Mouse (Mus musculus) heart, embryonic 11.5 days (tissue): ENCODE results near the gene Pate3. TPM values are rescaled to one million over a fixed set of nuclear protein-coding genes. Genes with fewer than 3 reads are reported as not detected.
"Not testable (repeated sequence)": the region's sequence is repeated elsewhere in the genome, so short reads cannot be mapped to it uniquely, and the experiment has no call there.

Source experiments
- ATAC-seq: fragments of 200-750 bp; cut with Nextera tagmentation; replicated peaks from 2 replicates; pipeline ENCODE4 v1.8.0; 2017; ENCODE audit warnings: moderate library complexity; ENCODE audit not compliant: insufficient number of reproducible peaks, low FRiP score, low TSS enrichment
- H3K27ac ChIP-seq: fragments of 300-500 bp; sonication (generic); 2 replicates; pipeline ENCODE4 v1.5.1; 2014; ENCODE audit warnings: mild to moderate bottlenecking, low read depth, low read length
- H3K27me3 ChIP-seq: fragments of 300-500 bp; sonication (generic); 2 replicates; pipeline ENCODE4 v1.6.1; 2014; ENCODE audit warnings: mild to moderate bottlenecking, low read length, mixed read lengths; ENCODE audit not compliant: control insufficient read depth, insufficient read depth
- H3K36me3 ChIP-seq: fragments of 300-500 bp; sonication (generic); 2 replicates; pipeline ENCODE4 v1.6.1; 2014; ENCODE audit warnings: mild to moderate bottlenecking, low read length, moderate library complexity, mixed read lengths; ENCODE audit not compliant: control insufficient read depth, insufficient read depth
- H3K4me1 ChIP-seq: fragments of 300-500 bp; sonication (generic); 2 replicates; pipeline ENCODE4 v1.6.1; 2014; ENCODE audit warnings: low read length; ENCODE audit not compliant: control insufficient read depth, insufficient read depth
- H3K4me2 ChIP-seq: fragments of 300-500 bp; sonication (generic); 2 replicates; pipeline ENCODE4 v1.6.1; 2014; ENCODE audit warnings: mild to moderate bottlenecking, moderate library complexity
- H3K4me3 ChIP-seq: fragments of 300-500 bp; sonication (generic); 2 replicates; pipeline ENCODE4 v1.5.1; 2014; ENCODE audit warnings: low read depth, low read length
- H3K9ac ChIP-seq: fragments of 300-500 bp; sonication (generic); 2 replicates; pipeline ENCODE4 v1.6.1; 2014; ENCODE audit warnings: mild to moderate bottlenecking, low read depth, low read length, moderate library complexity
- H3K9me3 ChIP-seq: fragments of 300-500 bp; sonication (generic); replicated peaks from 2 replicates; pipeline ENCODE4 v1.6.1; 2016; ENCODE audit warnings: low read length; ENCODE audit not compliant: control insufficient read depth
- WGBS: fragments of 180-500 bp; shearing (Covaris S2); extraction: QIAGEN DNeasy Blood & Tissue Kit; methylation state at CpG from one replicate; pipeline ENCODE4 v1.1.7; 2014; ENCODE audit not compliant: insufficient replicate concordance; 5-methylcytosine and 5-hydroxymethylcytosine counted together
- polyA plus RNA-seq: library from polyadenylated mRNA; unstranded; fragments of >200 nt; fragmentation: Nextera tagmentation; extraction: Ambion mirVana; gene quantifications from 2 replicates; pipeline ENCODE4 v1.2.1, GENCODE M21; 2014

The Pate3 gene
- polyA plus RNA-seq, result not detected in 2 replicates

DNA sequence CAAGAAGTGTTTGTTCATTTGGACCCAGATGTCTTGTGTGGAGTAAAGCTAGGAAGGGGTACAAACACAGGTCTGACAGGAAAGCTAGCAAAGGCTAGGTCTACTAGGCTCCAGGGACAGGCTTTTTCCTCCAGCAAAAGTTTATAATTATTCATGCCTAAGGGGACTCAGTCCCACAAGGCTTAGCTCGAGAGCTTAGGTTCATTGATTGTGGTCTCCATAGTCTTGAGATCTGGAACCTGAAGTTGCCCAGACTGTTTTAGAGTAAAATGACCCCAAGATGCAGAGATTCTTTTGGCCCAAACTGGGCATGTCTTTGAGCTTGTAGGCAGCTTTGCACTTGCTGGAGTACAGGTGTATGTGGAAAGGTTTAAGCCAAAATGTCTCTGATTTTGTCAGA is at the start of gene Pate3:
TSS of gene Pate3 (minus strand) at position 101 of the 400 bp plus-strand sequence.
- no peaks in the 10 kb centered on the region for H3K4me1 ChIP-seq
- no peak within 1 kb of the TSS for H3K27ac ChIP-seq
- no peaks in the 10 kb centered on the region; the same call in 1 of the 2 replicates for H3K9me3 ChIP-seq
- WGBS, result 69% methylated on average over 1 of the region's 1 CpGs
- no peak within 1 kb of the TSS for H3K4me3 ChIP-seq
- ATAC-seq, result no peak
- no peak within 1 kb of the TSS for H3K4me2 ChIP-seq
- no peaks in the 10 kb centered on the region for H3K27me3 ChIP-seq
- no peak within 1 kb of the TSS for H3K9ac ChIP-seq
- no peaks in the 10 kb centered on the region for H3K36me3 ChIP-seq

GRCm38 (mm10) chr9:35691924-35692323 is 43.9 kb upstream of the Pate3 start:
- Histone ChIP-seq H3K9ac (no peak overlapping the region), H3K4me3 (no peak overlapping the region), H3K27ac (no peak overlapping the region), H3K4me2 (no peak overlapping the region), H3K4me1 (no peaks in the 10 kb centered on the region), H3K9me3 (no peaks in the 10 kb centered on the region), H3K27me3 (no peaks in the 10 kb centered on the region), H3K36me3 (no peaks in the 10 kb centered on the region)
- ATAC-seq, result no peak

GRCm38 (mm10) chr9:35687013-35687412 is 39.0 kb upstream of the Pate3 start, which contains the start of gene Pate1:
TSS of gene Pate1 (minus strand) at chr9:35687390.
- H3K27ac ChIP-seq, result no peak within 1 kb of the TSS
- H3K4me2 ChIP-seq, result no peak within 1 kb of the TSS
- WGBS, result 25% methylated on average over 1 of the region's 1 CpGs
- H3K4me3 ChIP-seq, result no peak within 1 kb of the TSS
- no peak for ATAC-seq
- no peaks in the 10 kb centered on the region for H3K9me3 ChIP-seq
- H3K36me3 ChIP-seq, result no peaks in the 10 kb centered on the region
- no peaks in the 10 kb centered on the region for H3K4me1 ChIP-seq
- no peaks in the 10 kb centered on the region for H3K27me3 ChIP-seq
- no peak within 1 kb of the TSS for H3K9ac ChIP-seq

DNA sequence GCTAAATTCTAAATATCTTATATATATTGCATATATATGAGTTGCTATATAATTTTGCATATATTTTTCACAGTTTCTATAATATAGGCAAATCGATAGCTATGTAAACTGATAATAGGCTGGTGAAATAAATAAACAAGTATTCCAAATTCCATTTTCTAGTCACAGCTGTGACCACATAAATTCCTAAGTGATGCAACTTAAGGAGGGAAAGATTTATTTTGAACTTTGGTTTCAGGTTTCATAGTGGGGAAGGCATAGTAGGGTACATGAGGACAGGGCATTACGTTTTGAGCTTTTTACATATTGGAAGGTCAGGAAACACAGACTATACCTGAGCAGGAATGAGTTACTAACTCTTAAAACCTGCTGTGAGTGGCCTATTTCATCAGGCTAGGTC is 25.6 kb upstream of the Pate3 start:
- no peak overlapping the region for H3K9ac ChIP-seq
- H3K4me3 ChIP-seq, result no peak overlapping the region
- H3K36me3 ChIP-seq, result no peaks in the 10 kb centered on the region
- no peak overlapping the region for H3K27ac ChIP-seq
- H3K4me2 ChIP-seq, result no peak overlapping the region
- no peaks in the 10 kb centered on the region for H3K4me1 ChIP-seq
- 72% methylated on average over 2 of the region's 2 CpGs for WGBS
- ATAC-seq, result no peak
- no peaks in the 10 kb centered on the region for H3K9me3 ChIP-seq
- H3K27me3 ChIP-seq, result no peaks in the 10 kb centered on the region

- Histone ChIP-seq H3K4me3 (no peak overlapping the region), H3K4me2 (no peak overlapping the region), H3K9me3 (no peaks in the 10 kb centered on the region), H3K9ac (no peak overlapping the region), H3K4me1 (no peaks in the 10 kb centered on the region), H3K27me3 (no peaks in the 10 kb centered on the region), H3K27ac (no peak overlapping the region), H3K36me3 (no peaks in the 10 kb centered on the region)
- no peak for ATAC-seq
- WGBS, result 67% methylated on average over 1 of the region's 1 CpGs
These were observed 15.0 kb downstream of the Pate3 start for GRCm38 (mm10) chr9:35632981-35633380.

DNA sequence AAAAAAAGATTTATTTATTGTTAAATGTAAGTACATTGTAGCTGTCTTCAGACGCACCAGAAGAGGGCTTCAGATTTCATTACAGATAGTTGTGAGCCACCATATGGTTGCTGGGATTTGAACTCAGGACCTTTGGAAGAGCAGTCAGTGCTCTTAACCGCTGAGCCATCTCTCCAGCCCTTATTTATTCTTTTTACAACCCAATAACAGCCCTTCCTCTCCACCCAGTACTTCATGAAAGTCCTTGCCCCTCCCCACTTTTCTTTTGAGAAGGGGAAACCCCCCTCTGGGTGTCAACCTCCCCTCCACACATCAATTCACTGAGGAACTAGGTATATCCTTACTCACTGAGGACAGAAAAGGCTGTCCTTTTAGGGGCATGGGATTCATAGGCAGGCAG is 31.2 kb downstream of the Pate3 start:
- not testable (repeated sequence) for H3K9ac ChIP-seq, ATAC-seq

GRCm38 (mm10) chr9:35614005-35614404 is 34.0 kb downstream of the Pate3 start:
- WGBS, result 25% methylated on average over 2 of the region's 2 CpGs
- H3K27me3 ChIP-seq, result no peaks in the 10 kb centered on the region
- H3K27ac ChIP-seq, result no peak overlapping the region
- no peak overlapping the region for H3K4me2 ChIP-seq
- no peak overlapping the region for H3K9ac ChIP-seq
- no peaks in the 10 kb centered on the region for H3K4me1 ChIP-seq
- H3K9me3 ChIP-seq, result no peaks in the 10 kb centered on the region
- ATAC-seq, result no peak
- H3K4me3 ChIP-seq, result no peak overlapping the region
- no peaks in the 10 kb centered on the region for H3K36me3 ChIP-seq

More for the DNA sequence above, 31.2 kb downstream of the Pate3 start:
- not testable (repeated sequence) for H3K4me1 ChIP-seq, H3K27ac ChIP-seq, H3K27me3 ChIP-seq, H3K4me3 ChIP-seq, H3K36me3 ChIP-seq, H3K9me3 ChIP-seq, H3K4me2 ChIP-seq
- WGBS, result 48% methylated on average over 2 of the region's 2 CpGs

- Histone ChIP-seq H3K9ac (no peak within 1 kb of the TSS), H3K4me2 (no peak within 1 kb of the TSS), H3K36me3 (no peaks in the 10 kb centered on the region), H3K4me3 (no peak within 1 kb of the TSS), H3K9me3 (no peaks in the 10 kb centered on the region), H3K4me1 (no peaks in the 10 kb centered on the region), H3K27me3 (no peaks in the 10 kb centered on the region), H3K27ac (no peak within 1 kb of the TSS)
- ATAC-seq, result no peak
- 68% methylated on average over 1 of the region's 1 CpGs for WGBS
These were observed 36.2 kb downstream of the Pate3 start, which contains the start of gene Pate4 for GRCm38 (mm10) chr9:35611841-35612240. TSS of gene Pate4 (minus strand) at chr9:35611941.

DNA sequence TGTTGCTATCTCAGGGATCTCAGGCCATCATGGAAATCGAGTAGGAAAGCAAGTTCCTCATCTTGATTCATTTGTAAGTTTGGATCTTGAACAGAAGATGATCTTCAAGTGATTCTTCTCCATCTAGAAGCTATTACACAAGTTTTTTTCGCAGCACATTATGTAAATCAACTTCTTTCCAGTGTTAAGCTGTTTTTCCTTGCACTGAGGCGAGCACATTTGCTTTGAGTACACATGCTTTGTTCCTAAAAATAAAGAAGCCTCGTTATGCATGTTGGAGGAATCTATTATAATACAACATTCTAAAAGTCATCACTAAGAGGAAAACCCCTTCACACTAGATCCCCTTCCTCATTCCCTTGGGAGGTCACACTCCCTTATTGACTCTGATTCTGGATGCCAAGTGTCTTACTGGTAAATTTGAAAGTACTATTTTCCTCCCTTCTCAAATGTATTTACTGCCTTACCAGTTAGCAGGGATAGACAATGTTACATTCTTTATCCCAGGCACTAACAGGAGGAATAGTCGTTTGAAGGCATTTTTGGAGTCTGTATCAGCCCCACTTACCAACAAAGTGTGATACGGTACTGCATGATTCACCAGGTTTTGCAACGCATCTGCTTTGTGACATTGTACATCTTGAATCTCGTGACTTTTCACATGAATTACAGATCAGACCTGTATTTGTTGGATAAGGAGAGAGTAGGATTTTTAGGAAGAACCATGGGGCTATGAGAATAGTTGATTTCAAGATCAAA is 40.2 kb downstream of the Pate3 start:
- Histone ChIP-seq H3K27me3 (no peaks in the 10 kb centered on the region), H3K4me3 (no peak overlapping the region)
- WGBS, result 62% methylated on average over 8 of the region's 8 CpGs

More for the DNA sequence above, 40.2 kb downstream of the Pate3 start:
- no peaks in the 10 kb centered on the region for H3K36me3 ChIP-seq
- ATAC-seq, result no peak
- no peak overlapping the region for H3K4me2 ChIP-seq
- no peaks in the 10 kb centered on the region for H3K4me1 ChIP-seq
- no peaks in the 10 kb centered on the region for H3K9me3 ChIP-seq
- no peak overlapping the region for H3K27ac ChIP-seq
- no peak overlapping the region for H3K9ac ChIP-seq
